Mouse (Mus musculus) stomach, embryonic 16.5 days (tissue): ENCODE measurements around the gene Gdf15. TPM values are rescaled to one million over a fixed set of nuclear protein-coding genes. Genes with fewer than 3 reads are reported as not detected.

ENCODE experiments used
- ATAC-seq: fragments of 200-750 bp; cut with Nextera tagmentation; 2 replicates; pipeline ENCODE4 v1.8.0; 2017; ENCODE audit warnings: moderate number of reproducible peaks, moderate TSS enrichment; ENCODE audit not compliant: insufficient read depth, low FRiP score
- H3K27ac ChIP-seq: fragments of 300-500 bp; sonication (generic); 2 replicates; pipeline ENCODE4 v1.5.1; 2014; ENCODE audit warnings: low read length
- H3K27me3 ChIP-seq: fragments of 300-500 bp; sonication (generic); 2 replicates; pipeline ENCODE4 v1.6.1; 2014; ENCODE audit warnings: low read length, control low read depth, mixed read lengths; ENCODE audit not compliant: control insufficient read depth, insufficient read depth
- H3K36me3 ChIP-seq: fragments of 300-500 bp; sonication (generic); 2 replicates; pipeline ENCODE4 v1.6.1; 2014; ENCODE audit warnings: low read length; ENCODE audit not compliant: control insufficient read depth, insufficient read depth
- H3K4me1 ChIP-seq: fragments of 300-500 bp; sonication (generic); 2 replicates; pipeline ENCODE4 v1.6.1; 2014; ENCODE audit warnings: low read length, control low read depth, mixed read lengths; ENCODE audit not compliant: control insufficient read depth, insufficient read depth
- H3K4me2 ChIP-seq: fragments of 300-500 bp; sonication (generic); 2 replicates; pipeline ENCODE4 v1.6.1; 2014; ENCODE audit warnings: low read depth, low read length, mixed read lengths
- H3K4me3 ChIP-seq: fragments of 300-500 bp; sonication (generic); replicated peaks from 2 replicates; pipeline ENCODE4 v1.5.1; 2014; ENCODE audit warnings: mild to moderate bottlenecking, low read length
- H3K9ac ChIP-seq: fragments of 300-500 bp; sonication (generic); 2 replicates; pipeline ENCODE4 v1.6.1; 2014; ENCODE audit warnings: low read length
- H3K9me3 ChIP-seq: fragments of 300-500 bp; sonication (generic); replicated peaks from 2 replicates; pipeline ENCODE4 v1.6.1; 2016; ENCODE audit warnings: low read length, control low read depth; ENCODE audit not compliant: control insufficient read depth
- WGBS: fragments of 180-500 bp; shearing (Covaris S2); extraction: QIAGEN DNeasy Blood & Tissue Kit; methylation state at CpG from one replicate; pipeline ENCODE4 v1.1.7; 2014; 5-methylcytosine and 5-hydroxymethylcytosine counted together
- polyA plus RNA-seq: library from polyadenylated mRNA; unstranded; fragments of >200 nt; fragmentation: Nextera tagmentation; extraction: Ambion mirVana; gene quantifications from 2 replicates; pipeline ENCODE4 v1.2.1, GENCODE M21; 2015

Gene Gdf15
- polyA plus RNA-seq, 1 experiment from 2014 or later: 0.57 TPM

DNA sequence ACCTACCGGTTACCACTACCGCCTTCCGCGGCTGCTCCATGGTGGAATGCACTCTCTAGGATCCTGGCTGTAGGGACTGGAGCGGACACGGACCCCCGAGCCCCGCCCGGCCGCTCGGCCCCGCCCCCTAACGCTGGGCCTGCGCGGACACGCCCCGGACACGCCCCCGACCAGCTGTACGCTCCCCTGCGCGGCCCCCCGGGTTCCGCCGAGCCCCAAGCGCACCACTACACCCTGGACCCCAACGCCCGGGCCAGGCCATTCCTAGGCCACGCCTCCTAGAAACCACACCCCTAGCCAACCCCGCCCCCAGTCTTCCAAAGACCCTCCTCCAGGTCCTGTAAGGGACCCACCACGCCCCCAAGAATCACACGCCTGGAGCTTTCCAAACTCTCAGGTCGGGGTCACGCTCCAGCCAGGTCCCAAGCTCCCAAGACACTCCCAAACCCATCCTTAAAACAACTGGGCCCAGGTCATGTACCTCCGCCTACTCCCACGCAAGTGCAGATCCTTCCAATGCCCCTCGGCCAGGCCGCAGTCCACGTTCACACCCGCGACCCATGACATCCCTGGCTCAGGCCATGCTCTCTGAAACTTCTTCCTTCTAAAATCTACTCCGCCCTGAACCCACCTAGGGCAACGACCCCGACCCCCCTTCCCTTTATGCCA is 27.5 kb upstream of the Gdf15 start:
- Histone ChIP-seq H3K9ac (peak overlapping the region; percentile 70), H3K9me3 (no peaks in the 10 kb centered on the region), H3K36me3 (no peaks in the 10 kb centered on the region), H3K27ac (peak overlapping the region; percentile 28), H3K4me3 (peak overlapping the region; percentile 89), H3K4me1 (peaks cover 25% of the 10 kb centered on the region), H3K4me2 (peak overlapping the region; percentile 93), H3K27me3 (no peaks in the 10 kb centered on the region)
- ATAC-seq: peak; percentile 98
- under 1% methylated on average over 42 of the region's 44 CpGs for WGBS

DNA sequence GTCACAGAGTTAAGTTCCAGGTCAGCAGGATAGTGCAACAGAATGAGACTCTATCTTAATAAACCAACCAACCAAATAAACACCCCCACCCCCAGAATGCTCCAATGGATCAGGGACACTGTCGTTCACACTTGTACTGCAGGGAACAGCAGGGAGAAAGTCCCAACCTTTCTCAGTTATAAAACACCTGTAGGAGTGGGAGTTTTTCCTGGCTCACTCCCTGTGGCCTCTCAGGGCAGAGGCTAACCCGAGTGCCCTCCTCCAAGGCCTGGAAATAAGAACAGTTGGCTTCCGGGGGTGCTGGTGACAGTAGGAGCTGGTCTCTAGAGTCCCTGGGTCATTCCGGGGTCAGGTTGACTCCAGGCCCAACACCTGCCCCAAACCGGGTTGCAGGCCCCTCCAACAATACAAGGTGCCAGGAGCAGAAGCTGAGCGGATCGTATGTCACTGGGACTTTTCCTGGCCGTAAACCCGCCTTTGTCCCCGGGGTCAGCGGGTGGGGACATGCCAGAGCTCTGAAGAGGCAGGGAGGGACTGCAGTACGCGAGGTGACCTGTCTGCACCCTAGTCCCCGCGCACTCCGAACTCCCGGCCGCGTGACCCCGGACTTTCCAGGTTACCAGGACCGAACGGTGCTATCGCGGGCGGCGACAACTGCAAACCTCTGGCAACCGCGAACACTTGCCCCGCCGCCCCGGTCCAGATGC is 26.8 kb upstream of the Gdf15 start:
- Histone ChIP-seq H3K4me1 (peaks cover 25% of the 10 kb centered on the region), H3K27me3 (no peaks in the 10 kb centered on the region), H3K27ac (peak overlapping the region; percentile 28), H3K9ac (peak overlapping the region; percentile 70), H3K4me2 (peak overlapping the region; percentile 93), H3K4me3 (peak overlapping the region; percentile 89), H3K36me3 (no peaks in the 10 kb centered on the region), H3K9me3 (no peaks in the 10 kb centered on the region)
- 1% methylated on average over 31 of the region's 31 CpGs for WGBS
- peak; percentile 30 for ATAC-seq

DNA sequence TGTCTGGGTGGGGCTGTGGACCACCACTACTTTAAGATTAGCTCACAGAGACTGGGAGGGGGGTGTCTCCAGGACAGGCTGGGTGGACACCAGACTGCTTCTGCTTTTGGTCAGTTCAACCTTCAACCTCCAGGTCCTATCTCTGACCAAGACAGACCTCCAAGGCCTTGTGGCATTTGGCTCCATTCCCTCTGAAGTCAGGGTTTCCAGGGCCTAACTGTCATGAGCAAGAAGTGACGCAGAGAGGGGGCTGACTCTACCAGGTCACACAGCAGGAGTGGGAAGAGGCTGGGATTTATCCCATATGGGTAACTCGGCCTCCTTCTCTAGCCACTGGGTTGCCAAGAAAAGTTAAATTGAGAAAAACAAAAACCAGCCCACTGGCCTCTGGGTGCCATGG is 25.5 kb upstream of the Gdf15 start:
- 87% methylated on average over 2 of the region's 2 CpGs for WGBS
- Histone ChIP-seq H3K27me3 (no peaks in the 10 kb centered on the region), H3K9me3 (no peaks in the 10 kb centered on the region), H3K4me1 (peaks cover 25% of the 10 kb centered on the region), H3K4me2 (no peak overlapping the region; the same call in 1 of the 2 replicates), H3K36me3 (no peaks in the 10 kb centered on the region), H3K4me3 (peak overlapping the region; percentile 89; the same call in 1 of the 2 replicates), H3K9ac (no peak overlapping the region), H3K27ac (no peak overlapping the region)
- ATAC-seq: no peak

DNA sequence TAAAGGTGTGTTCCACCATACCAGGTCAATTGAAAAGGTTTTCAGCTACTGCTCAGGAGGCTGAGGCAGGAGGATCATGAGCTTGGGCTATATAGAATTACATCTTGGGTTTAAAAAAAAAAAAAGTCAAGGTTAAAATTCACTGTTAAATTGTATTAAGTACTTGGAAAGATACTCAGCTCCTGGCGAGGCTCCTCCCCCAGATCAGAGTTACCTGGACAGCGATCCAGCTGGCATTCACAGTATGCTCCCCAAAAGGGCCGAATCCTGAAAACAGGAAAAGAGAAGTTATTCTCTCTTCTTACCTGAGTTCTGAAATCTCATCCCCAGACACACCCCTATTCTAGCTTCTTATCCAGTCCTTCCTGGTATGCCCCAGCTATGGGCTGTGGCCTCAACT is 25.0 kb upstream of the Gdf15 start:
- Histone ChIP-seq H3K4me1 (peaks cover 25% of the 10 kb centered on the region), H3K9me3 (no peaks in the 10 kb centered on the region), H3K9ac (no peak overlapping the region), H3K4me3 (no peak overlapping the region), H3K27ac (no peak overlapping the region), H3K36me3 (no peaks in the 10 kb centered on the region), H3K4me2 (no peak overlapping the region), H3K27me3 (no peaks in the 10 kb centered on the region)
- WGBS: 92% methylated on average over 3 of the region's 3 CpGs
- ATAC-seq: no peak

DNA sequence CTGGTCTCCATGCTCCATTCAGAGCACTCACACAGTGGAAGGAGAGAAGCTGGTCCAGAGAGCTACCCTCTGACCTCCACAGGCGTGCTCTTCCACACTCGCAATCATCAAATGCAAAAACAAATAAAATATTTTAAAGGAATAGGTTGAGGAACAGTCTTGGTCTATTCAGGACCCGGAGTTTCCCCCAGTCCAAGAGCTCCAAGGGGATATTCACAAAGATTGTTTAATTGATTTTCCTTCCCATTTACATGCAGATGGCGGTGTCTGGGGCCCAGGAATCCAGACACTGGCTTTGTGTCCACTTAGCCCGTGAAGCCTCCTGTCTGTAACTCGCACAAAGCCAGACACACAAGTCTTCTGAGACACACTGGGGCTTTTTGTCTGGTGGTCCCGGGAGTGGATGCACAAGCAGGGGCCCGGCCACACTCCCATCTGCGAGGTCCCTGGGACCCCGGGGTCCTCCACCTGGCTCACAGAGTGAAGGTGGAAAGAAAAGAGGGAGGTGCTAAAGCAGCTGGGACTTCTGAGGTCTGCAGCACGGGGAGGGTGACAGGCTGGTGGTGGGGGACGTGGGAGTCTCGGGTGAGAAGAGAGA is 24.0 kb upstream of the Gdf15 start:
- no peaks in the 10 kb centered on the region for H3K27me3 ChIP-seq
- H3K9ac ChIP-seq: peak overlapping the region; percentile 10; the same call in 1 of the 2 replicates
- peaks cover 25% of the 10 kb centered on the region for H3K4me1 ChIP-seq
- H3K4me3 ChIP-seq: no peak overlapping the region
- H3K27ac ChIP-seq: 0 out of 2 replicates have a peak overlapping the region, but pooled peaks have one; percentile 12
- WGBS: 71% methylated on average over 13 of the region's 13 CpGs
- H3K4me2 ChIP-seq: no peak overlapping the region
- no peak for ATAC-seq
- 0 out of 2 replicates have a peak, but pooled peaks cover 3% of the 10 kb centered on the region for H3K36me3 ChIP-seq
- no peaks in the 10 kb centered on the region for H3K9me3 ChIP-seq

DNA sequence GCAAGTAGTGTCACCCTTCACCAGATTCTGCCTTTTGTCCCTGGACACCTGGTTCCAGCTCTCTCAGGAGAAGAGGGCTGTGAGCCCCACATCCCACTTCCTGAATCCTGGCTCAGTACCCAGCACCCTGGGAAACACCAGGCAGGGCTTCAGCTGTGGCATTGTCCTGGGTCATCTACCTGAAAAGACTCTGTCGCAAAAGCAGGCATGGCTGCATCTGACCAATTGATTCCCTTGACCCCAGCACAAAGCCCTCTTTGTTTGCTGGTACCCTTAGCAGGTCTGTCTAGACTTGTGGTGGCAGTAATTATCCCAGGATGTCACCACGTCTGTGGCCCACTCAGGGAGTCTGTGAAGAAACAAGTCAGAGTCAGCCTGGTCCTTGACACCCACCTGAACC is 23.2 kb upstream of the Gdf15 start:
- H3K27ac ChIP-seq: peak overlapping the region; percentile 11; the same call in 1 of the 2 replicates
- peaks cover 24% of the 10 kb centered on the region for H3K4me1 ChIP-seq
- 65% methylated on average over 2 of the region's 2 CpGs for WGBS
- no peak overlapping the region; the same call in 1 of the 2 replicates for H3K9ac ChIP-seq
- 0 out of 2 replicates have a peak, but pooled peaks cover 6% of the 10 kb centered on the region for H3K36me3 ChIP-seq
- H3K4me3 ChIP-seq: no peak overlapping the region
- H3K9me3 ChIP-seq: no peaks in the 10 kb centered on the region
- ATAC-seq: no peak
- no peak overlapping the region for H3K4me2 ChIP-seq
- H3K27me3 ChIP-seq: no peaks in the 10 kb centered on the region

DNA sequence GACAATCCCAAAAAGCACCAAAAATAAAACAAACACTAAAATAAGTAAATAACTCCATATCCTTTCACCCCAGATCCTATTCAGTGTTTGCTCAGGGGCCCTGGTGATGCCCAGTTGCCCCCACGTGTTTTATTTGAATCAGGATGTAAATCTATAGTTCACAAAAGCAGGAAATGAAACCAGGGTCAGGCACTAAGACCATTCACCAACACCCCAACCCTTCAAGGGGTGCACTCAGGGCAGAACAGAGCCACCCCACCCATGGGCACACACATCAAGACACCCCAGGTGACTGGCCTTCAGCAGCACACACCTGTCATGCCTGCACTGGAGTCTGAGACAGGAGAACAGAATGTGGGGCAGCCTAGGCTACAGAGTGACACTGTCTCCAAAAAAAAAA is 21.9 kb upstream of the Gdf15 start:
- H3K4me3 ChIP-seq: no peak overlapping the region
- H3K27ac ChIP-seq: no peak overlapping the region
- WGBS: 73% methylated on average over 1 of the region's 1 CpGs
- no peaks in the 10 kb centered on the region for H3K9me3 ChIP-seq
- H3K4me2 ChIP-seq: no peak overlapping the region
- no peaks in the 10 kb centered on the region for H3K27me3 ChIP-seq
- H3K36me3 ChIP-seq: 0 out of 2 replicates have a peak, but pooled peaks cover 8% of the 10 kb centered on the region
- peaks cover 27% of the 10 kb centered on the region for H3K4me1 ChIP-seq
- ATAC-seq: no peak
- no peak overlapping the region for H3K9ac ChIP-seq

DNA sequence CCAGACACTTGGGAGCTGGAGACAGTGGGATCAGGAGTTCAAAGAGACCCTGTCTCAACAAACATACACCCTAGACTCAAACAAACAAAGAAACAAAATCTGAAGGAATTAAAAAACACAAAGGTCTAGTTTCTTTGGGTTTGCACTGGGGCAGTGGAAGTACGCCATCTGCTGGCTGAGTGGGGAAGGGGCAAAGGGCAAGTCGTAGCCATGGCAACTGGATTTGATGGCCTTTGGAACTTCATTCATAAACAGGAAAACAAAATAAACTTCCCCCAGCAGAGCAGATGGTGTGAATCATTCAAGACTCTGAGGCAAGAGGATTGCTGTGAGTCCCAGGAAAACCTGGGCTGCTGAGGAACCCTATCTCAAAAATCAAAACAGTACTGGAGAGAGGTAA is 21.0 kb upstream of the Gdf15 start:
- Histone ChIP-seq H3K4me3 (no peak overlapping the region), H3K27me3 (no peaks in the 10 kb centered on the region), H3K4me2 (no peak overlapping the region), H3K27ac (no peak overlapping the region), H3K9ac (no peak overlapping the region), H3K4me1 (peaks cover 26% of the 10 kb centered on the region), H3K36me3 (0 out of 2 replicates have a peak, but pooled peaks cover 8% of the 10 kb centered on the region), H3K9me3 (no peaks in the 10 kb centered on the region)
- no peak for ATAC-seq
- WGBS: 58% methylated on average over 2 of the region's 2 CpGs

DNA sequence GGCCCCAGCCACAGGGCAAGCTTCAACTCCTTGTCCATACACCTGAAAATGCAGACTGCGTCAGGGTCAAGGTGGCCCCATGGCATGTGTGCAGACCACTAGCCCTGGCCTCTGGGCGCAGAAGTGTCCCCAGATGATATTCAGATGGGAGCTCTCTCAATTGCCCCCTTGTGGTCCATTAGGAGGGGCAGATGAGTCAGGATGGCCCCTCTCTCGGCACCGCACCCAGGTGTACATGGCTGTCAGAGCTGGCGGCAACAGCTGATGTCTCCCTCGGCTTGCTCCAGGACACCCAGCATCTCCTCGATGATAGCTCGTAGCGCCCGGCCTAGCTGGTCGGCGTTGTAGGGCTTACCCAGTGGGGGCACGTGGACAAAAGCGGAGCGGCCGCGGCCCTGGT is 18.1 kb upstream of the Gdf15 start:
- ATAC-seq: no peak
- no peak overlapping the region for H3K9ac ChIP-seq
- 0 out of 2 replicates have a peak, but pooled peaks cover 8% of the 10 kb centered on the region for H3K36me3 ChIP-seq
- H3K9me3 ChIP-seq: no peaks in the 10 kb centered on the region
- no peak overlapping the region for H3K4me3 ChIP-seq
- peaks cover 27% of the 10 kb centered on the region for H3K4me1 ChIP-seq
- peak overlapping the region; percentile 73; the same call in 1 of the 2 replicates for H3K27ac ChIP-seq
- no peaks in the 10 kb centered on the region for H3K27me3 ChIP-seq
- WGBS: 90% methylated on average over 17 of the region's 17 CpGs
- no peak overlapping the region for H3K4me2 ChIP-seq
